Mouse (Mus musculus) olfactory bulb, adult 2 months (tissue): Measurements from ENCODE around the gene Usp46.
"Not testable (repeated sequence)": the region's sequence is repeated elsewhere in the genome, so short reads cannot be mapped to it uniquely, and the experiment has no call there.

ENCODE experiments used
- CTCF ChIP-seq: fragments of 200-500 bp; IDR thresholded peaks from 2 replicates; pipeline ENCODE4 v1.5.1; 2012; ENCODE audit warnings: low read depth, mild to moderate bottlenecking, low read length, moderate library complexity; ENCODE audit not compliant: insufficient read depth
- POLR2A ChIP-seq: fragments of 200-500 bp; IDR thresholded peaks from 2 replicates; pipeline ENCODE4 v1.6.1; 2012; ENCODE audit warnings: mild to moderate bottlenecking, low read depth, low read length, moderate library complexity; ENCODE audit not compliant: insufficient read depth

GRCm38 (mm10) chr5:74070564-74070963 is 2.3 kb upstream of the Usp46 start:
- TF ChIP-seq CTCF, POLR2A: not testable (repeated sequence)
